Mouse (Mus musculus): Measurements from ENCODE around the gene Mtfr1l.

Gene Mtfr1l

DNA sequence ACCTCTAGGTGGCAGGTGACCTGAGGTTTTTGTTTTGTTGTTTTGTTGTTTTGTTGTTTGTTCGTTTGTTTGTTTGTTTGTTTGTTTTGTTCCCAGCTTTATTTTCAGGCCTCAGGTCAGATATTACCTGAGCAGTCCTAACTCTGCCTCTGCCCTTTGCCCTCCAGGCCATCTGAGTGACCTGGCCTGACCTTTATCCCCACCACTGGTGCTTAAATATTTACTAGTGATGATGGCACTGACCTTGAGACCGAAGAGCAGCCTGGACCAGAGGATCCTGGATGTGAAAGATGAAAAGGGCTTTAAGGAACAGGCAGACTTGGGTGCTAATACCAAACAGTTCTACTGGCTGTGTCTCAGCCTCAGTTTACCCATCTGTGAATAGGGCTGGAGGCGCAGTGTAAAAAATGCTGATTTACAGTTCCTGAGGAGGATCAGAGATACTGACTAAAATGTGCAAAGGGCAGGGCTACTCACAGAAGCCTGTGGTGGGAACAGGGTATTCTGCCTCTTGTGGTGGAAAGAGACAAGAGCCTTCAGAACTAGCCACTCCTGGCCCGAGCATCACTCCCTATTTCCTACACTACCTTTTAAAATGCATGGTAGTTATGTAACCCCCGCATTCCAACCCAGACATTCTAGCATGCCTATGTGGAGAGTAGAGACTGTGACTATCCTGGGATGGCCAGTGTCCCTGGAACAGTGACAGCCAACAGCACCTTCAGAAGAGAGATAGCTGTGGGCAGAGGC lies 49.9 kb downstream of the Mtfr1l start:
- no peak for DNase-seq

DNA sequence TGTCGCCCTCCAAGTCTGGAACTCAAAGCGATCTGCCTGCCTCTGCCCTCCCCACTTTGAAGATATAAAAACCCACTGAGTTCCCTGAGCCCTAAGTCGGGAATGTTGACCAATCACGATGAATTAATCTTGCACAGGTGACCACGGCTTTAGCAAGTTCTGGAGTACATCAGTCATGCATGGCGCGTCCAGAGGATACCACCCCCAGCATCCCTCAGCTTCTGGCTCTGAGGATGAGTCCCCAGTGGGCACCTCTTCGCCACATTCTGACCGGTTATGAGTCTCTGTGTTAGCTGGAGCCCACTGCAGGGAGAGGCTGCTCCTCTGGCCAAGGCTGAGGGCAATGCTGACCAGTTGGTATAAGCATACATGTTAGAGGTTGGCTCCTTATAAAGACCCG lies 51.0 kb downstream of the Mtfr1l start:
- no peak for DNase-seq

DNA sequence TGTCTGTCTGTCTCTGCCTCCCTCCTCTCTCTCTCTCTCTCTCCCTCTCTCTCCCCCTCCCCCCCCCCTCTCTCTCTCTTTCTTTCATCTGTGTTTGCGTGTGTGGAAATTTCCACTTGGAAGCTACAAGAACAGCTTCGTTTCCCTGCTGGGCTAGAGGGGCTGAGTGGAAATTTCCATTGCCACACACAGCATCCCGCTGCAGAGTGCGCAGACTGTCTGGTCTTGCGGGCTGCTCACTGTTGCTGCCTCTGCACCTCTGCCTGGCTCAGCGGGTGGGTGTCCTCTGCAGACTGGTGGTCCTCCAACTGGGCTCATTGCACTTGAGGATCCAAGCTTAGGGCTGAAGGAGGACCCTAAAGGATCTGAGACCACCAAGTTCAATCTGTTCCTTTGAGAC lies 51.5 kb downstream of the Mtfr1l start:
- no peak for DNase-seq

DNA sequence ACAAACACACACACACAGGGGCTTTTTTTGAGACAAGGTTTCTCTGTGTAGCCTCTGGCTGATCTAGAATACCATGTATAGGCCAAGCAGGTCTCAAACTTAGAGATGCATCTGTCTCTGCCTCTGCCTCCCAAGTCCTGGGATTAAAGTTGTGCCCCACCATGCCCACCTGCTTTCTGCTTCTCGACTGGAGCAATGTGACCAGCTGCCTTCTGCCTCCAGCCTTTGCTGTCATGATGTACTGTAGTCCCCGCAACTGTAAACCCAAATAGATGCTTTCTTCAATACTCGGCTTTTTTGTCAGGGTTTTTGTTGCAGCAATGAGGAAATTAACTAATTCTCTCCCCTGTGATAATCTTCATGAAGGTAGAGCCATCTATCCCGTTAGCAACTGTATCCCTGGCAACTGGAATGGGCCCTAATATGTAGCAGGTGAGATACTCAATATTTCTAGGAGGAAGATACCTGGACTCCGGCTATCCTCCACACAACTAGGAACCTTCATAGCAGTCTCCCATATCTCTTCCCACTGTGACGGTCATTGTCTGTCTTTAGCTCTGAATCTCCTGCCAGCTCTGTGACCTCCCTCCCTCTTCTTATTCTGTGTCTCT lies 52.0 kb downstream of the Mtfr1l start:
- no peak for DNase-seq

DNA sequence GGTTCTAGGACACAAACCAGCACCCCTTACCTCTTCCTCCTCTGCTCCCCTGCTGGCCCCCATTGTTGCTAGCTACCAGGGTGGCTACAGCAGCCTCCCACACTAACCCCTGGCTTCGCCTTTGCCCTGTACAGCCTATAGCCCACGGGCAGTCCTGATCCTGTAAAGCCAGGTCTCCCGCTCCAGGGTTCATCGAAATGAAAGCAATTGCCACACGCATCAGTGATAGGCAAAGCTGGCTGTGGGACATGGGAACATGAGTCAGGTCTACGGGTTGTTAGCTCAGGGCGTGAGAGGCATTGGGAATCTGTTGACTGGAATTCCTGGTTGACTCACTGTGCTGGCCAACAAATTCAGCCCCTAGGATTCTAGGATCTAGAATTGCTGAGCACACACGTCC lies 52.7 kb downstream of the Mtfr1l start:
- no peak for DNase-seq

DNA sequence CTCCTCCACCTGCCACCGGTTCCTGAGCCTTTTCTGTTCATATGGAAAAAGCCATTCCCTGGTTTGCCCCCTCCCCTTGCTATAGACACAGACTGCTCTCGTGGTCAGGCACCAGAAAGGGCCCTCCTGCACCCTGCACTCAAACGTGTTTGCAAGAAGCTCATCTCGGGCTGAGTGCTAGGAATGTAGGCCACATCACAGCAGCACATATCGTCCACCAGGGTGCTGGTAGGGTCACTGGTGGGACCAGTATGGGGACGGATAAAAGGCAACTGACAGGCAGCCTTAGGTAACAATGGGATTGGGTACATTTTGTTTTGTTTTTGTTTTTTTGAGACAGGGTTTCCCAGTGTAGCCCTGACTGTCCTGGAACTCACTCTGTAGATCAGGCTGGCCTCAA lies 53.9 kb downstream of the Mtfr1l start:
- no peak for DNase-seq

DNA sequence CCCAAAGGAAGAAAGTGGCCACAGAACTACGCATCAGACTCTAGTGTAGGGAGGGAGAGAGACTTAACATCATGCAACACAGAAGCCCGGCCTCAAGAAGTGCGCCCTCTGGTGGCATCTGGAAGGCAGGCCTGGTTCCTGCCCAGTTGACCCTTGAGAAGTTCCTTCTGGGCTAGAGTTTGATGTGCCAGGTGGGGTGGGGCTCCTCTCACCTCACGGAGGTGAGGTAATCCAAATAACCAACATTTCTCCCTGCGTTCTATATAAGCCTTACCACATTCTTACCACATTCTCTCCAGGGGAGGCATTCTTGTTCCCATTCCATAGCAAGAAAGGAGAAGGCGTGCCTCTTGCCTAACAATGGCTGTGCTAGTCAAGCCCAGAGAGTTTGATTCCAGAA lies 54.3 kb downstream of the Mtfr1l start:
- DNase-seq: no peak

DNA sequence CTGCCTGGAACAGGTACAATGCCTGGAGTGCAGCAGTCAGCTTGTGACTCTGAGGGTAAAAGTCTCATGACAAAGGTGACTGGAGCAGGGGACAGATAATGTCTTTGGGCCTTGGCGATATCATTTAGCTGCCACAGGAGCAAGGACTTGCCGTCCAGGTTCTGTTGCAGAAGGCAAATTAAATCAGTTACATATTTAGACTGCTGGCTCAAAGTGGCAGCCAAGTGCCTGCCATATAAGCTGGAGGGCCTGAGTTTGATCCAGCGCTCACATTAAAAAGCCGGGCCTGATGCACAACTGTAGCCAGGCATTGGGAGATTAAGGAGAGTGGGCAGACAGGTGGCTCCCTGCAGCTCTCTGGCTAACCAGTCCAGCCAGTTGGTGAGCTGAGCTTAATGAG lies 55.3 kb downstream of the Mtfr1l start:
- no peak for DNase-seq

DNA sequence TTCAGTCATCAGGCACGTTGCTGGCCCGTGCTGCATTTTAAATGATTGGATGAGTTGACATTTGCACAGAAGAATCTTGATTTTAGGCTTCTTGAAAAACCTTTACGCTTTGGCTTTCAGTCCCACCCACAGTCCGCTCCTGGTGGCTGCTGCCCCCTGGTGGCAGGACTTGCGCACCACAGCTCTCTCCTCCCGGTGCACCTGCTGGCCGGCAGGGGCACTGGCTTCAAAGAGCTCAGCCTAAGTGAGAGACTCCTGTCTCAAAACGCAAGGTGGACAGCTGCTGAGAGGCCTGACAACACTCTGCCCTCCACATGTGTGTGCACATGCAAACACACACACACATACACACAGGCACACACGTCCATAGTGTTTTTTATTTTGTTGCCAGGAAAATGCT lies 57.2 kb downstream of the Mtfr1l start:
- DNase-seq: peak; percentile 91

DNA sequence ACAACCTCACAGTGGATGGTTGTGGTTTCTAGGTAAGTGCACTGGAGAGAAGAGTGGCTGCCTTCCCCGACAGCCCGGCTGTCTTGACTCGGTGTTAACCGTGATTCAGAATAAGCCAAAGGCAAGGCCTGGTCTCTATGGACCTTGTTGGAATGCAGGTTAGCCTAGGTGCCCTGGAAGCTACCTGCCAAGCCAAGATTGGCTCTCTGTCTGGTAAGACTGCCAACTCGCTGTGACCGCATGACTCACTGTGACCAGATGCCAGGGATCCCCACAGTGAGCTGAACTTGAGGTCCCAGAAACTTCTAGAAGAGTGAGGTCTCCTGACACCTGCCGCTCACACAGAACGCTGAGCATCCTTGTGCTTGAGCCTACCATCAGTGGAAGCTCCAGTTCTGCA lies 58.3 kb downstream of the Mtfr1l start:
- no peak for DNase-seq

Measured in right cerebral cortex, postnatal 25 days (tissue).